Mouse (Mus musculus) embryonic fibroblast, embryonic 13.5 days (primary cell): ENCODE measurements at regions not wholly inside any gene's neighbourhood (a gene's known extent, or its start where the extent isn't known, plus 50 kb on each side); places are given as distances from the start of the nearest gene placed in this dataset.

Experiments used
- CTCF ChIP-seq: IDR thresholded peaks from 2 replicates; pipeline ENCODE4 v1.5.1; 2011; ENCODE audit warnings: mild to moderate bottlenecking, control low read depth, low read length, moderate library complexity, borderline replicate concordance; ENCODE audit not compliant: insufficient read depth
- POLR2A ChIP-seq: IDR thresholded peaks from 2 replicates; pipeline ENCODE4 v1.6.1; 2011; ENCODE audit warnings: low read depth, mild to moderate bottlenecking, control low read depth, low read length, moderate library complexity

GRCm38 (mm10) chr11:112175302-112175701 is 606.7 kb upstream of the Sox9 start:
- TF ChIP-seq POLR2A (no peak), CTCF (no peak)
